Mouse (Mus musculus) cortical plate, adult 2 months (tissue): ENCODE measurements around the gene B430306N03Rik.

Experiments
- CTCF ChIP-seq: fragments of 200-500 bp; IDR thresholded peaks from 2 replicates; pipeline ENCODE4 v1.5.1; 2011; ENCODE audit warnings: mild to moderate bottlenecking, control low read depth, low read length; ENCODE audit not compliant: insufficient read depth; ENCODE audit errors: extremely low read depth
- POLR2A ChIP-seq: fragments of 200-500 bp; IDR thresholded peaks from 2 replicates; pipeline ENCODE4 v1.6.1; 2011; ENCODE audit warnings: mild to moderate bottlenecking, low read length, control low read depth; ENCODE audit not compliant: insufficient read depth; ENCODE audit errors: extremely low read depth

DNA sequence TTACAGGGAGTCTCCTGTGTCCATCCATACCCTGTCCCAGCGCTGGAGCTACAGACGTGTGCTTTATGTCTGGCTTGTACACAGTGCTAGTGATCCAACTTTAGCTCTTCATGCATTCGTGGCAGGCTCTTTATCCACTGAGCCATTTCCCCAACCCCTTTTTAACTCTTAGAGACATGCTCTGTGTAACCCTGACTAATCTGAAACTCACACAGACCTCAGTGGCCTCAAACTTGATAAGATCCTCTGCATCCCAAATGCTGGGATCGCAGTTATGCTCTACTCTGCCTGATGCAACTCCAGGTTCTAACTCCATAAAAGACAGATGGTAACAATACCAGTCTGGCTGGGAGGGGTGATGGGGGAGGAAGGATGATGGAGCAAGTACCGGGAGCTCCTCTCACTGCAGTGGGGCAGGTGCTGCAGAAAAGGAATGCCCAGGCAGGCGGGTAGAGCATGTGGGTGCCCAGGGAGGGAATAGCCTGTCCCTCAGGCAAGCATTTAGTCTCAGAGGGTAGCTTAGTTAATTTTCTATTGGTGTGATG is 47.6 kb downstream of the B430306N03Rik start:
- no peak for TF ChIP-seq POLR2A
- no peak for TF ChIP-seq CTCF
